Mouse (Mus musculus): ENCODE data around the gene Naa20. TPM values are rescaled to one million over a fixed set of nuclear protein-coding genes. Genes with fewer than 3 reads are reported as not detected.
"Not testable (repeated sequence)": the region's sequence is repeated elsewhere in the genome, so short reads cannot be mapped to it uniquely, and the experiment has no call there.

Gene Naa20
- total RNA-seq, 1 experiment from 2014 or later = 69.9 TPM

- no peak for ATAC-seq (replicated peaks; ENCODE audit: low read depth, poor library complexity, severe bottlenecking)
Observed at GRCm38 (mm10) chr2:145884036-145884912, 17.6 kb upstream of the Naa20 start.

DNA sequence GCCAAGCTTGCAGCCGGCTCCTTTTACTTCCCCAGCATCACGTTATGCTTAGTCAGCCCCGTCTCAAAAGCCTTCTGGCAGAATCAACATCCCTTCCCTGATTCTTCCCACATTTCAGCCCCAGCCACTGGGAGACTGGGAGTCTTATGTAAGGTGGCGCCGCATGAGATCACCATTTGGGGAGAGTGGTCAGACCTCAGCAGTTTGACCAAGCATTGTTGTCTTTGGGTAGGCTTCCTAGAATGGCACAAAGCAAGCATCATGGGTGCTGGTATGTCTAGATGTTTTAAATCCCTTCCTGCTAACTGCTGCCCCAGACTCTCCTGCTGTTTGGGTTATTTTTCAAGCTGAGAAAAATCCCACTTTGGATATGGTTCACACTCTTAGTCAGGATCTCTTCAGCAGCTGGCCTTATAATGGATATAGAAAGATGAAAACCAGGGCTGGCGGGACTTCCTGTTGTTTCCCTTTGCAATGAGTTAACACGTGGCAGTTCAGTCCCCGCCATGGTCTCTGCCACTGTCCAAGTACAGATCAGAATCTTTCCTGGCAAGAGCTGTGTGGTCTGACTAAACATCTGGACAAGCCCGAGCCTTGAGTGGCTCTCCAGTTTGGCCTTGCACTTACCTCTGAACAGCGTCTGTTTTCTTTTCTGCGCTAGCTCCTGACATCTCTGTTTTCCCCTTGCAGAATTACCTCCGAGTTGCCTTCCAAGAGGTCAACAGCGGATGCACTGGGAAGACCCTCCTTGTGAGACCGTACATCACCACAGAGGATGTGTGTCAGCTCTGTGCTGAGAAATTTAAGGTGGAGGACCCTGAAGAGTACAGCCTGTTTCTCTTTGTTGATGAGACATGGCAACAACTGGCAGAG is 16.8 kb upstream of the Naa20 start:
- ATAC-seq (replicated peaks; ENCODE audit: low read depth, poor library complexity, severe bottlenecking) = no peak

GRCm38 (mm10) chr2:145887937-145888765 is 13.7 kb upstream of the Naa20 start:
- peak; percentile 79 for ATAC-seq (replicated peaks; ENCODE audit: low read depth, poor library complexity, severe bottlenecking)

DNA sequence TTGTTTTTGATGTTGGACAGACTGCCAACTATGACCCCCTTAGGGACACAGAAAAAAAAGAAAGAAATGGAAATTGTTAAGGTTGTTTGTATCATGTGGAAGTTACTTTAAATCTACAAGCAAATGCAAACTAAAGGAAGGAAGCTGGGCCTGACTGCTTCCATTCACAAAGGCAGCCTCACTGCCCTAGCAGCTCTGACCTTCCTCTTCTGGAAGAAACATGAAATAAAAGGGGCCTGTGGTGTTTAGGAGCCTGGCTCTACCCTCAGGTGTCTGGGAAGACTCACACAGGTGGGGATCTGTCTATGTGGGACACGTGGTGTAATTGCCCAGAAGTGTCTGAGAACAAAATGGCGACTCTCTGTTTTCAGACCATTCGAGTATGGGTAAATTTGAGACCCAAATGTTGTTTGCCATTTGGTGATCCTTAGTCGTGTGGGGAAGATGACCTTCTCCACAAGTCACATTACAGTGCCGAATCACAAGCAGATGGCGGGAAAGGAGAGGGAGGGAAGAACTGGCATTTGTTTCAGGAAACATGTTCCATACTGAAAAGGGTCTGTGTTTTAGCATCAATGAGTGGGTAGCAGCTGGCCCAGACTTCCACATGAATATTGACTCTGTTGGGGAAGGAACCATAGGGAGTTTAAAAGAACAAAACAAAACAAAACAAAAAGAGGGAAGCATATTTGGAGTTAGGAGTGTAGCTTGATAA is 13.0 kb upstream of the Naa20 start:
- peak; percentile 39 for ATAC-seq (replicated peaks; ENCODE audit: low read depth, poor library complexity, severe bottlenecking)

- ATAC-seq (replicated peaks; ENCODE audit: low read depth, poor library complexity, severe bottlenecking) = no peak
Observed at GRCm38 (mm10) chr2:145890571-145890970, 11.3 kb upstream of the Naa20 start.

GRCm38 (mm10) chr2:145893756-145894155 is 8.1 kb upstream of the Naa20 start:
- ATAC-seq (replicated peaks; ENCODE audit: low read depth, poor library complexity, severe bottlenecking) = no peak

- no peak for ATAC-seq (replicated peaks; ENCODE audit: low read depth, poor library complexity, severe bottlenecking)
Observed at GRCm38 (mm10) chr2:145898106-145898505, 3.8 kb upstream of the Naa20 start.

DNA sequence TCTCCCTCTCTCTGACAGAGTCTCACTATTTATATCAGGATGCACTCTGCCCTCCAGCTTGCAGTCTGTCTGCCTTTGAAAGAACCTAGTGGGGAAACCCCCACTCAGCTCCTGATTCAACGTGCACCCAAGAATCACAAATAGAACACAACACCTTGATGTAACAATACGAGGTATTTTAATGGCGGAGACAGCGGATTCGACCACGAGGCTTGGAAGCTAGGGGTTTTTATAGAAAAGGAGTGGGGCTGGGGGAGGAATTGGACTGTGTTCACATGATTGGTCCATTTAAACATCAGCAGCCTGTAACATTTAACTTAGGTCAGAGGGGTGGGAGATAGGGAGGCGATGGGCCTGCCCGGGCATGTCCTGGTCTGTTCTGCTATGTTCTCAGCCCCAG is 1.6 kb upstream of the Naa20 start:
- not testable (repeated sequence) for ATAC-seq (replicated peaks; ENCODE audit: low read depth, poor library complexity, severe bottlenecking)

- ATAC-seq (replicated peaks; ENCODE audit: low read depth, poor library complexity, severe bottlenecking) = peak; percentile 98
Observed at GRCm38 (mm10) chr2:145903061-145903901, 1.4 kb downstream of the Naa20 start.

DNA sequence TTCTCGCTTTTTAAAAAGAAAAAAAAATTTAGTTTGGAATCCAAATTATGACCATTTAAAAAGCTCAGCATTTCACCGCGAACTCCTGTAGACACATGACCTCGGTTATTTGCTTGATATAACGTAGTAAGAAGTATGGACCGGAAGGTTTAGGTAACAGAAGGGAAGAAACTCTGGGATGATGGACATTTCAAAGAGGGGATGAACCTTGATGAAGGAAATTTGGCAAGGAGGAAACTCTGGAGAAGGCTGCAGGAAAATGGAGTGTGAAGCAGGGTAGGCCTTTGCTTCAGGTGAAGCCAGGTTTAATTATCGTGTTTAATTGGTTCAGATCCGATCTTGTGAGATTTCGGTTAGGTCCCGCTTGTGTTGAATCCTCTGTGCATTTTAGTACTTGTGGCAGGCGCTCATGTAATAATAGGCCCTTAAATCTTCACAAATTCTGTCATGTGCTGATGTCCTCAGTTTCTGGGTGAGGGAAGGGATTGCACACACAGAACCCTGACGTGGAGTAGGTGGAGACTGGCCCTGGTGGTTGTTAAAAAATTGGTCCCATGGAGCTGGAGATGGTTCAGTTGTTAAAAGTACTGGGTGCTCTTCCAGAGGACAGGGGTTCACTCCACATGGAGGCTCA is 2.2 kb downstream of the Naa20 start:
- no peak for ATAC-seq (replicated peaks; ENCODE audit: low read depth, poor library complexity, severe bottlenecking)

GRCm38 (mm10) chr2:145905156-145905555 is 3.3 kb downstream of the Naa20 start:
- ATAC-seq (replicated peaks; ENCODE audit: low read depth, poor library complexity, severe bottlenecking) = no peak

GRCm38 (mm10) chr2:145905884-145906283 is 4.0 kb downstream of the Naa20 start:
- not testable (repeated sequence) for ATAC-seq (replicated peaks; ENCODE audit: low read depth, poor library complexity, severe bottlenecking)

GRCm38 (mm10) chr2:145920941-145921650 is 19.2 kb downstream of the Naa20 start:
- no peak for ATAC-seq (replicated peaks; ENCODE audit: low read depth, poor library complexity, severe bottlenecking)

- ATAC-seq (replicated peaks; ENCODE audit: low read depth, poor library complexity, severe bottlenecking) = peak; percentile 98
Observed at GRCm38 (mm10) chr2:145934339-145935231, 32.7 kb downstream of the Naa20 start, which contains the start of the genes Cfap61 and Crnkl1. Gene Cfap61, plus strand, starts transcription at chr2:145934784. Gene Crnkl1, minus strand, starts transcription at chr2:145935014.

- no peak for ATAC-seq (replicated peaks; ENCODE audit: low read depth, poor library complexity, severe bottlenecking)
Observed at GRCm38 (mm10) chr2:145936975-145937374, 35.1 kb downstream of the Naa20 start.

DNA sequence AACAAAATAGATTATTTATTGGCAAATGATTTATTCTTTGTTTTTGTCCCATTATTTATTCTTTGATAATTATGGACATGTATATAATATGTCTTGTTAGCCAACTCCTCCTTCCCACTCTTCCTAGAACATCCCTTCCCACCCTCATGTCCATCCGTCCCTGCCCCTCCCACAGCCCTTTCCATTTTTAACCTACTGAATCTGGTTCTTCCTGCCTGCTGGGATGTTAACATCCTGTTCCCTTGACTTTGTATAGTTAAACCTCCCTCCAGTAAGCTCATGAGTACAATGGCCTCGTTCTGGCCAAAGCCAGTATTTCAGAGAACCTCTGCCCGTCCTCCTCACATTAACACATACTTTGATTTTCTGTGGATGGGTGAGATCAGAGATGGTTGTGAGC is 39.5 kb downstream of the Naa20 start:
- ATAC-seq (replicated peaks; ENCODE audit: low read depth, poor library complexity, severe bottlenecking) = no peak
